Mouse (Mus musculus) lung, postnatal 0 days (tissue): Measurements from ENCODE around the gene 9330161L09Rik. TPM values are rescaled to one million over a fixed set of nuclear protein-coding genes. Genes with fewer than 3 reads are reported as not detected.
"Not testable (repeated sequence)": the region's sequence is repeated elsewhere in the genome, so short reads cannot be mapped to it uniquely, and the experiment has no call there.

Source experiments
- ATAC-seq: fragments of 200-750 bp; cut with Nextera tagmentation; 2 replicates; pipeline ENCODE4 v1.8.0; 2017; ENCODE audit warnings: moderate library complexity
- DNase-seq: peaks from one replicate; pipeline ENCODE4 v3.0.0-alpha.2; 2016; ENCODE audit warnings: low spot score
- H3K27ac ChIP-seq: fragments of 300-500 bp; sonication (generic); 2 replicates; pipeline ENCODE4 v1.5.1; 2014; ENCODE audit warnings: antibody characterized with exemption, mild to moderate bottlenecking, low read length, mixed read lengths
- H3K27me3 ChIP-seq: fragments of 300-500 bp; sonication (generic); replicated peaks from 2 replicates; pipeline ENCODE4 v1.6.1; 2014; ENCODE audit warnings: low read length, mixed read lengths; ENCODE audit not compliant: insufficient read depth
- H3K36me3 ChIP-seq: fragments of 300-500 bp; sonication (generic); 2 replicates; pipeline ENCODE4 v1.6.1; 2014; ENCODE audit warnings: low read length, mixed read lengths; ENCODE audit not compliant: insufficient read depth
- H3K4me1 ChIP-seq: fragments of 300-500 bp; sonication (generic); 2 replicates; pipeline ENCODE4 v1.6.1; 2014; ENCODE audit warnings: antibody characterized with exemption, low read depth, low read length, mixed read lengths; ENCODE audit not compliant: insufficient read depth
- H3K4me2 ChIP-seq: fragments of 300-500 bp; sonication (generic); replicated peaks from 2 replicates; pipeline ENCODE4 v1.6.1; 2014; ENCODE audit warnings: low read depth, mild to moderate bottlenecking, low read length, moderate library complexity, mixed read lengths
- H3K4me3 ChIP-seq: fragments of 300-500 bp; sonication (generic); 2 replicates; pipeline ENCODE4 v1.5.1; 2014; ENCODE audit warnings: low read depth, low read length
- H3K9ac ChIP-seq: fragments of 300-500 bp; sonication (generic); replicated peaks from 2 replicates; pipeline ENCODE4 v1.6.1; 2014; ENCODE audit warnings: low read depth, mild to moderate bottlenecking
- H3K9me3 ChIP-seq: fragments of 300-500 bp; sonication (generic); 2 replicates; pipeline ENCODE4 v1.6.1; 2016; ENCODE audit warnings: low read length, mixed read lengths
- CTCF ChIP-seq: IDR thresholded peaks from 2 replicates; pipeline ENCODE4 v1.5.1; 2016; ENCODE audit warnings: antibody characterized with exemption, mild to moderate bottlenecking
- EP300 ChIP-seq: IDR thresholded peaks from 2 replicates; pipeline ENCODE4 v1.6.1; 2016; ENCODE audit warnings: antibody characterized with exemption, mild to moderate bottlenecking, control low read depth
- WGBS: fragments of 180-500 bp; shearing (Covaris S2); extraction: QIAGEN DNeasy Blood & Tissue Kit; methylation state at CpG from one replicate; pipeline ENCODE4 v1.1.7; 2014; 5-methylcytosine and 5-hydroxymethylcytosine counted together
- polyA plus RNA-seq: library from polyadenylated mRNA; unstranded; fragments of >200 nt; fragmentation: Nextera tagmentation; extraction: Ambion mirVana; gene quantifications from 2 replicates; pipeline ENCODE4 v1.2.1, GENCODE M21; 2015

The 9330161L09Rik gene
- 0.18 and 0.19 TPM in 2 replicates for polyA plus RNA-seq

GRCm38 (mm10) chr12:103407720-103408119, at the start of gene 9330161L09Rik:
9330161L09Rik (minus strand) TSS chr12:103407820.
- Histone ChIP-seq H3K4me3 (no peak within 1 kb of the TSS), H3K27ac (no peak within 1 kb of the TSS), H3K9me3 (no peaks in the 10 kb centered on the region), H3K36me3 (peaks cover 62% of the 10 kb centered on the region), H3K4me1 (no peaks in the 10 kb centered on the region), H3K9ac (no peak within 1 kb of the TSS), H3K4me2 (no peak within 1 kb of the TSS), H3K27me3 (no peaks in the 10 kb centered on the region)
- no peak for ATAC-seq
- TF ChIP-seq CTCF (no peak), EP300 (no peak)
- no peak for DNase-seq
- WGBS, result 91% methylated on average over 4 of the region's 4 CpGs

- TF ChIP-seq CTCF (no peak), EP300 (no peak)
- 60% methylated on average over 3 of the region's 3 CpGs for WGBS
- no peaks in the 10 kb centered on the region for H3K27me3 ChIP-seq
- no peaks in the 10 kb centered on the region for H3K36me3 ChIP-seq
- no peak within 1 kb of the TSS for H3K9ac ChIP-seq
- no peak within 1 kb of the TSS for H3K27ac ChIP-seq
- no peaks in the 10 kb centered on the region for H3K4me1 ChIP-seq
- H3K9me3 ChIP-seq, result no peaks in the 10 kb centered on the region
- no peak for DNase-seq
- no peak within 1 kb of the TSS for H3K4me2 ChIP-seq
- ATAC-seq, result no peak
- no peak within 1 kb of the TSS for H3K4me3 ChIP-seq
Observed at GRCm38 (mm10) chr12:103457140-103457539, 49.5 kb upstream of the 9330161L09Rik start, which contains the start of gene Ifi27l2b. Ifi27l2b (minus strand) TSS chr12:103457223.

GRCm38 (mm10) chr12:103456727-103457126, 49.1 kb upstream of the 9330161L09Rik start:
- DNase-seq, H3K27ac ChIP-seq, H3K36me3 ChIP-seq, H3K27me3 ChIP-seq, H3K9me3 ChIP-seq, ATAC-seq, H3K9ac ChIP-seq, H3K4me3 ChIP-seq, H3K4me2 ChIP-seq, H3K4me1 ChIP-seq: not testable (repeated sequence)
- no CpG with 5 or more reads among the region's 1 CpGs for WGBS

- DNase-seq (no peak), ATAC-seq (no peak)
- no peaks in the 10 kb centered on the region for H3K27me3 ChIP-seq
- H3K4me1 ChIP-seq, result no peaks in the 10 kb centered on the region
- no peak overlapping the region for H3K4me2 ChIP-seq
- no peaks in the 10 kb centered on the region for H3K36me3 ChIP-seq
- H3K9ac ChIP-seq, result no peak overlapping the region
- no peak overlapping the region for H3K4me3 ChIP-seq
- H3K9me3 ChIP-seq, result no peaks in the 10 kb centered on the region
- no peak overlapping the region for H3K27ac ChIP-seq
- TF ChIP-seq CTCF, result no peak
- TF ChIP-seq EP300, result no peak
Observed at GRCm38 (mm10) chr12:103453361-103453760, 45.7 kb upstream of the 9330161L09Rik start.

- no peak for DNase-seq
- H3K9ac ChIP-seq, result no peak overlapping the region
- no peak overlapping the region for H3K27ac ChIP-seq
- H3K4me1 ChIP-seq, result no peaks in the 10 kb centered on the region
- TF ChIP-seq CTCF, result no peak
- no peak for ATAC-seq
- H3K4me3 ChIP-seq, result no peak overlapping the region
- H3K4me2 ChIP-seq, result no peak overlapping the region
- 81% methylated on average over 3 of the region's 3 CpGs for WGBS
- no peaks in the 10 kb centered on the region for H3K27me3 ChIP-seq
- H3K36me3 ChIP-seq, result no peaks in the 10 kb centered on the region
- no peaks in the 10 kb centered on the region for H3K9me3 ChIP-seq
Observed at GRCm38 (mm10) chr12:103445060-103445459, 37.4 kb upstream of the 9330161L09Rik start.

- H3K27ac ChIP-seq, ATAC-seq, H3K4me3 ChIP-seq, H3K27me3 ChIP-seq, H3K4me1 ChIP-seq, DNase-seq, H3K9me3 ChIP-seq, H3K36me3 ChIP-seq, H3K9ac ChIP-seq, H3K4me2 ChIP-seq: not testable (repeated sequence)
- WGBS, result 28% methylated on average over 5 of the region's 7 CpGs
Observed at GRCm38 (mm10) chr12:103444261-103444660, 36.6 kb upstream of the 9330161L09Rik start.

GRCm38 (mm10) chr12:103443524-103443923, 35.9 kb upstream of the 9330161L09Rik start, which contains the start of gene Ifi27l2a:
Ifi27l2a (minus strand) TSS chr12:103443680.
- Histone ChIP-seq H3K4me3 (no peak within 1 kb of the TSS), H3K9me3 (no peaks in the 10 kb centered on the region), H3K9ac (no peak within 1 kb of the TSS), H3K27ac (no peak within 1 kb of the TSS), H3K4me2 (0 out of 2 replicates have a peak within 1 kb of the TSS, but pooled peaks have one; percentile 6), H3K27me3 (no peaks in the 10 kb centered on the region), H3K36me3 (no peaks in the 10 kb centered on the region), H3K4me1 (no peaks in the 10 kb centered on the region)
- TF ChIP-seq EP300, result no peak
- TF ChIP-seq CTCF, result no peak
- 54% methylated on average over 3 of the region's 3 CpGs for WGBS
- DNase-seq (peak; percentile 30), ATAC-seq (no peak; the same call in 1 of the 2 replicates)
